Mouse (Mus musculus): ENCODE measurements at regions not wholly inside any gene's neighbourhood (a gene's known extent, or its start where the extent isn't known, plus 50 kb on each side); places are given as distances from the start of the nearest gene placed in this dataset.
A peak's percentile ranks its signal among the peaks of the same experiment; 100 is the strongest.
"Not testable (repeated sequence)": the region's sequence is repeated elsewhere in the genome, so short reads cannot be mapped to it uniquely, and the experiment has no call there.

DNA sequence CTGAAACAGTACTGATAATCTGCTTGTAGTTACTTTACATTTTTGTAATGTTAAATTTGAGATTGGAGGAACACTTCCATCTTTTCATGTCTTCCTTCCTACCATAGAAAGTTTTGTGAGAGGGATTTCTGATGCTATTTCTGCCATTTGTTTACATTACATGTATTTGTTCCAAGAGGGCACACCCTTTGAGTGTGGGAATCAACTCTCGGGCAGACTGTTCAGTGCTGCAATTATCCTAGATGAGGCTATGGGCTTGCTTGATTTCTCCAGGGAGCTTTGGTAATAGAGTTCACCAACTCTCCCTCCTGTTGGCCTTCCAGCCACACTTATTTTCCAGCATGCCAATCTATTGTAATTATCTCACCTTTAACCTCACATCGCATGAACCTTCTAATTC, 52.4 kb downstream of the Gm13691 start:
- DNase-seq (ENCODE audit: low read depth, low spot score) = no peak

DNA sequence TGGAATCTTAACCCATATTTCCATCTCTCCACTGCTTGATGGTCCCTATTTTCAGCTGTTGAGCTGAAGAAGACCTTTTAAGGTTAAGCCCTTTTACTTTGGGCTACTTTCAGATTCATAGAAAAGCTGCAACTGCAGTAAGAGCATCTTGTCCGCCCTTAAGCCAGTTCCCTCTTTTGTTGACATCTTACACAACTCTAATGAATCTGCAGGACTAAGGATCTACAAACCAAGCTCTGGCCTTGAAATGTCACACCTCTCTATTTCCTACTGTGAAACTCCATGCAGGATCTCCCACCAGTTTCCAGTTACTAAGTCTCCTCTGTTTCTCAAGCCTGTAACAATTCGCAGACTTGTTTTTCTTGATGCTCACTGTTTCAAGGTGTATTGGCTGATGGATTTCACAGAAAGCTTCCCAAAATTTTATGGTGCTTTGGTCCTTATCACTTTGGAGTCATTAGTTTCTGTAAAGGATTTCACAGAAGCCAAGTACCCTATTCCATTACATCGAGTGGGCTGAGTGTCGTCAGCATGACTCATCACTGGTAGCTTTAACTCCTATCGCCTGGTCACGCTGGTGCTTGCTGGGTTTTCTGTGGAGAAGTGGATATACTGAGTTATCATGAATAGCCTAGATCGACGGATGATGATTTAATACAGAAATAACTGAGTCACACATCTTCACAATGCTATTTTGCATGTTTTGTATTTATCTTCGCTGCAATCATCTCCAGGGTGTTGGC, 58.2 kb downstream of the Gm13691 start:
- no peak for DNase-seq (ENCODE audit: low read depth, low spot score)

DNA sequence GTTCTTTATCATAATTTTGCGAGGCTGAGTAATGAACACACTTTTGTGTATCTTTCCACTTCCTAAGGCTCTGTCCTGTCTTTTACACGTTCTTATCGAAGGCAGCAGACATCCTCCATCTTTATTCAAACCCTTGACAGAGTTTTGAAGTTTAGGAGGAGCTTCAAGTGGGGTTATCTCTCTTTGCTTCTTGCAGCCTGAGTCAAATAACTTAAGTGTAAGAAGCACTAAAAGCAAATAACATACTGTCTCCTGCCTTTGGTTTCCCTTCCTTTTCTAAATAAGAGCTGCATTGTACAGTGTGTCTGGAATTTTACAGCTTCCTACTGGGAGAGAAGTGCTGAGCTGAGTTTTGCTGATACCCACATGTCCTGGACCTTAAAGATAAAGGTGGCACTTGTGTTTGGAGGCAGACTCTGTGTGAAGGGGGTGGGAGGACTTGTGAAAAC, 61.6 kb downstream of the Gm13691 start:
- DNase-seq (ENCODE audit: low read depth, low spot score) = peak; percentile 81

DNA sequence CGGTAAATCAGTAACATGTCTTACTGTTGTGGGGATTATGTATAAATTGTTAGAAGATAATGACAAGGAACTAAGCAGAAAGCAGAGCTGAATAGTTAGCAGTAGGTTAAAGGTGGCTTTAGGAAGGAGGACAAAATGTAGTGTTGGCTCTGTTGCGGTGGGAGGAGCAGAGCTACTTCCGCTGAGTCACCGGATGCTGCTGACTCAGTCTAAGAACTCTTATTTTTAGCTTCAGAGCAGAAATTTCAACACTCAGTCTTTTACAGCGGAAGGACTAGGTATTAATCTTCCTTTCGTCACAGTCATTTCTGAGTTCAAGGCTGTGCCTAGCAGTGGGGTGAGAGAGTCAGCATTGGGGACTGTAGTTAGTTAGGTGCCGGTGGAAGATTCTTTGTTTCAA, 68.9 kb downstream of the Gm13691 start:
- DNase-seq (ENCODE audit: low read depth, low spot score) = peak; percentile 74

DNA sequence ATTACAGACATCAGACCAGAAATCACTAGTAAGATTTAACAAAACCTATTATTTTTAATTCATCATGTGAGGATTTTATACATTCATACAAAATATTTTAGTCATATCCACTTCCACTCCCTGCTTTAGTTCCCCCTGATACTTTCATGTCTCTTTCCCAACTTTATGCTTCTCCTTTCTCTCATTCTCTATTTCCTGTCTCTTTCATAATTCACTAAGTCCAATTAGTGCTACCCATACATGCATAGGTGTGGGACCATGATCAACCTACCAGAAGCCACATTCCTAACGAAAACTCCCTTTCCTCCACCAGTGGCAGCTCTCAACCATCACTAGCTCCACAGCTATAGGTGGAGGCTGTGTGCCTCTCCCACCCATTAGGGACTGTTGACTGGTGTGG, 70.9 kb downstream of the Gm13691 start:
- DNase-seq (ENCODE audit: low read depth, low spot score) = no peak

DNA sequence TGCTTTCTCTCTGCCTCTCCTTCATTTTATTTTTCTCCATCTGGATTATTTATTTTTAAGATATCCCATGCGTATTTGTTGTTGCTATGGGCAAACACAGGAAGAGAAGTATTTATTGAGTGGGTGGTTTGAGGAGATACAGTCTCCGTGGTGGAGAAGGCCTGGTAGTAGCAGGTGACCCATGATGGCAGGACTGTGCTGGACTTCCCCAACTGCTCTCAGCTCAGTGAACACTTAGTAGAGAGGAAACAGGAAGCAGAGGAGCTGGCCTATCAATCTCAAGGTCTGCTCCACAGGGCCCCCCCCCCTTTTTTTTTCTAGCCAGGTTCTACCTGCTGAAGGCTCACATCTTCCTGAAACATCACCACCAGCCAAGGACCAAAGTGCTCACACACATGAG, 74.0 kb downstream of the Gm13691 start:
- no peak for DNase-seq (ENCODE audit: low read depth, low spot score)

DNA sequence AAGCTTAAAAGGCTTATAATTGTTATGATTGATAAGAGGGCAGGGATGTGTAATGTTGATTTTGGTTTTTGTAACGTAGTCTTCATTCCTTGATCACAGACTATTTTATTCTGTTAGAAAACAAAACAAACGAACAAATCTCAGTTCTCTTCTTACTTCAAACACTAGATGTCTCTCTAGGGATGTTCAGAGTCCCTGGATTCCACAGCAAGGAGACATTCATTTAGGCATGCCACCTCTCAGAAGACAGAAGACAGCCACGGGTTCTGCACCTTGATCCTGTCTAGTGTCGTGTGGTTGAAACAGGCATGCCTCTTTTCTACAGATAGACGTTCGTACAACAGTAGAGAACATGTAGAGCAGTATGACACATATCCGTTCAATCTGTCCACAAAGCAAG, 74.7 kb downstream of the Gm13691 start:
- no peak for DNase-seq (ENCODE audit: low read depth, low spot score)

DNA sequence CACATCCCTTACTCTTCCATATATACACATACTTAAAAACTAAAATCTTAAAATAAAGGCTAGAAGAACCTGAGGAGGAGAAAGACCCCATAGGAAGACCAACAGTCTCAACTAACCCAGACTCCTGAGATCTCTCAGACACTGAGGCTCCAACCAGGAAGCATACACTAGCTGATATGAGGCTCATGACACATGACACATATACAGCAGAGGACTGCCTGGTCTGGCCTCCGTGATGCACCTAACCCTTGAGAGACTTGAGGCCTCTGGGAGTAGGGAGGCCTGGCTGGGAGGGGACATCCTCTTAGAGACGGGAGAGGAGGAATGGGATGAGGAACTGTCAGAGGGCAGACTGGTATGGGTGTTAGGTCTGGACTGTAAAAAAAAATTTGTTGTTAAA, 75.4 kb downstream of the Gm13691 start:
- no peak for DNase-seq (ENCODE audit: low read depth, low spot score)

DNA sequence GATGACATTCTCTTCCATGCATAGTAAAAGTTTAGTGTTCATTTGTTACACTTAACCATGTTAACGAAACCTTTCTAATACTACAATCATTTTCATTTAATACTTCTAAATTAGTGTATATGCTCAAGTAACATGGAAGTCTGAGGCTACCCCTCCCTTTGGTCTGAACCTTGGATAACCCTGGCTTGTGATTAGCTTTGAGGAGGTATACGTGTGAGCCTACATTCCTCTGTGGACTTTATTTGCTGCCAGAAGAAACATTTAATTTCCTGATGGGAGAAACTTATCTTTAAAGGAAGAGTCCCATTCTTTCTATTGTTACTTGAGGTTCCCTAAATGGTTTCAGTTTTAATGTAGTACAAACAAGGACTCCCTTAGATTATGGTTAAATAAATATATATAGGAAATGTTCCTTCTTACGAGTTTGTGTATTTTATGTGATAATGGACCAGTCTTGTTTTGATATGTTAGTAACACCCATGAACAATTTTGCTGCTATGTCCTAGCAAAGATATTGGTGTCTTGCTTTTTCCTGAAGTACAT, 75.9 kb downstream of the Gm13691 start:
- DNase-seq (ENCODE audit: low read depth, low spot score) = no peak

DNA sequence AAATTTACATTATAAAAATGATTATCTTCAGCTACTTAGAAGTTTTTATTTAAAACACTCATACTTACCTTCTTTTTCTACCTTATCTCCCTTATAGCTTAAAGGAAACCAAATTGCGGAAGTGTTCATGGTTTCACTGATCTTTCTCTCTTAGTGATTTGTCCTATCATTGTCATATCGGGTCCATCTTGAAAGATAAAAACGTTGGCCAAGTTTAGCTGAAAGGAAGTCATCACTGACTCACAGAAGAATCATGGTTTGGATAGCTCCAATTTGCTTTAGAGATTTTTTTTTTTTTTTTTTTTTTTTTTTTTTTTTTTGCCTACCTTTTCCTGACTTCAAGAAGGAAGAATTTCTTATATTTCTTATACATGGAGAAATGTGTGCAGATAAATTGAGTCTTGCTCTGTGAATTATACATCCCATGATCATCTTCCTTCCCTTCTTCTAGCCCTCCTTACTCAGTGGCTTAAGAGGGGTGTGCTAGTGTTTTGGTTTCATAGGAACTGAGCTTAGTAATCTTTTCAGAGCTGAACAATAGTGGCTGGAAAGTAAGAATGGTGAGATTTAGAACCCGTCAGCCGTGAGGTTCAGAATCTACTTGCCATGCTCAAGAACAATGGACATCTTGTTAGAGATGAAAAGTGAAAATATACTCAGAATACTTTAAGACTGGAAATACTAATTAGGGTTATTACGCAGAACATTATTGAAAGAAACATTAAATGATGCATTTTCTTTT, 76.6 kb downstream of the Gm13691 start:
- DNase-seq (ENCODE audit: low read depth, low spot score) = no peak

DNA sequence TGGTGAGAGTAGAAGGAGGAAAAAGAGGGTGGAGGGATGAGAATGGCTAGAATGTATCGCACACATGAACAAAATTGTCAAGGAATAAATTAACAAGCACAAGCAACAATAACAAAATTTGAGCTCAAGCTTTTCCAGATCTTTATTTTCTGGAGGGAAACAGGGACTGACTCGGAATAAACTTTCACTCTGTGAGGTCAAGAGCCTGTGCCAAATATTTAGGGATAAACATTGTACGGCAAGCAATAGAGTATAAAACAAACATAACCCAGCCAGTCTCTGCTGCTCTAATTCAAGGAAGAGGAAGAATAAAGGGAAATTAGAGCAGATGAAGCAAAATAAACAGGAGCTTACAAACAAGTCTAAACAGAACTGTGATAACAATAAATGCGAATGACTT, 78.3 kb downstream of the Gm13691 start:
- DNase-seq (ENCODE audit: low read depth, low spot score) = no peak

DNA sequence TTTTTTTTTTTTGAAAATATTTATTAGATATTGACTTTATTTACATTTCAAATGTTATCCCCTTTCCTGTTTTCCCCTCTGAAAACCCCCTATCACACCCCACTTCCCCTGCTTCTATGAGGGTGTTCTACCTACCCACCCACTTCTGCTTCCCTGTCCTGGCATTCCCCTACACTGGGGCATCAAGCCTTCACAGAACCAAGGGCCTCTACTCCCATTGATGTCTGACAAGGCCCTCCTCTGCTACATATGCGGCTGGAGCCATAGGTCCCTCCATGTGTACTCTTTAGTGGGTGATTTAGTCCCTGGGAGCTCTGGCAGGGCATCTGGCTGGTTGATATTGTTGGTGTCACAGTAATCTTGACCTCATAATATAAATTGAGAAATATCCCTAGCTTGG, 79.1 kb downstream of the Gm13691 start:
- DNase-seq (ENCODE audit: low read depth, low spot score) = not testable (repeated sequence)

DNA sequence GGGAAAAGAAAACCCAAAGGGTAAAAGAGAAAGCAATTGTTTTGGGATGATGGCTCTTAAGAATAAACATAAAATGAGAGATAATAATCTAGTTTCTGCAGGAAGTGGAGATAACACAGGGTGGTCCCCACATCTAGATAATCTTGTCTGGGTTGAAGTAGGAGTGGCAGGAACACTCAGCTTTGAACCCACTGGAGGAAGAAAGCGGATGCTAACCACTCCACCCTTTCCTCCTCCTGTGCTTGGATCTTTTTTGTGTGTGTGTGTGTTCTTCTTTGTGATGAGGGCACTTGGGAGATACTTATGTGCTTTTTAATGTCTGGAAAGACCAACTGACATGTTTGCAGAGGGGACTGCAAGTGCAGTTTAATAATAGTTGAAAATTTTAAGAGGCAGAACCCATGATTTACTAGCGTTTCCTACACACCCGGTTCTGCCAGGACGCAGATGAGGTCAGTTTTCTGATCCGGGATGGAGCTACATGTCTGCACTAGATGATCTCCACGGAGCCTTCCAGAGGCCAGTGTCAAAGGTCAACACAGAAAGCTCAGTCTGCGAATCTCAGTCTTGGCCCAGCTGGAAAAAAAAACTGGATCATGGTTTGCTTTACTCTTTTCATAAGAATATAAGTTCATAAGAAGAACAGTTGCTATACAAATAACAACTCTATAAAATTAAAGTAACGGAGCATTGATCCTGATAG, 82.7 kb downstream of the Gm13691 start:
- no peak for DNase-seq (ENCODE audit: low read depth, low spot score)

DNA sequence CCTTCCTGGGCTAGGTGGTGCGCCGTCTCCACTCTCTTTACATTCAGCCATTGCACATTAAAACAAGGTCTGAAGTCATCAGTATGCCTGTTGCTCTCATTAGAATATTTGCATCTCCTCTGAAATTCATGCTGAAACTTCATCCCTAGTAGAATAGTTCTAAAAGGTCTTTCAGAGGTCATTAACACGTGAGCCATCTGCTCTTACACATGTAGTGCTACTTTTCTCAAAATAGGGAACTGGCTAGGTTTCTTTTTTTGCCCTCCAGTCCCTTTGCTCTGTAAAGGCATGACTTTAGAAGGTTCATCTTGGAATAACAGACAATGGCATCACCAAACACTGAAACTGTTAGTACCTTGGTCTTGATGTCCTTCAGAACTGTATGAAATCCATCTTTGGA, 85.6 kb downstream of the Gm13691 start:
- DNase-seq (ENCODE audit: low read depth, low spot score) = no peak

DNA sequence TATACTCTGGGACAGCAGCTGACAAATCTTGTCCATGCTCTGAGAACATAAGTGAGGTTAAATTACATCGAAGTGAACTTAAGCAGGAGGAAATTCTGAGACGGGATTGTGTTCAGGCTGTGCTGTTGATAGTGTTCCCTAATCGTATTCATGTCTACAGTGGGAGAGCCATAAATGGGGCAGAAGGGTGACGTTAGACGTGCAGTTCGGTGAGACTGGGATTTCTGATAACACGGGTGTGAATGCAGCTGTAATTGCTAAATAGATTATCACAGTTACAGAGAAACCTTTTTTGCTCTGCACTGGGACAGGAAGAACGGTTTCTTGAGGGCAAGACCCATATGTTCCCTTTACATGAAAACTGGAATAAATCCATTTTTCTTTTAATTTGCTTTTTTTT, 88.9 kb downstream of the Gm13691 start:
- peak; percentile 35 for DNase-seq (ENCODE audit: low read depth, low spot score)

DNA sequence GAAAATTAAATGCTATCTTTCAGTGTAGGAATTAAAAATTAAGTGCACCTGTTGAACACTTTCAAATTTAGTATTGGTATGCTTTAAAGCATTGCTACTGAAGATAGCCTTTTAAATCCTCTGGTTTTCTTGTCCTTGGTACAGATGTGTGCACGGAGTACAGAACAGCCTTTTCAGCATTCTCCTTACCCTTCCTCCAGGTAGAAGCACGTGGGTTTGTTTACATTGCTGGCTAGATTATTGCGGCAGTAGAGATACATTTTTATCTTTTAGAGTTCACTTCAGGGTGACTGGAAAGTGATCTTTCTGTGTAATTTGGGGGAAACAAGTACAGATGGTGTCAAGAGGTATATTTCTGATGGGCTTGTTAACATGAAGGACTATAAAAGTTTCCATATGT, 89.9 kb downstream of the Gm13691 start:
- DNase-seq (ENCODE audit: low read depth, low spot score) = no peak

DNA sequence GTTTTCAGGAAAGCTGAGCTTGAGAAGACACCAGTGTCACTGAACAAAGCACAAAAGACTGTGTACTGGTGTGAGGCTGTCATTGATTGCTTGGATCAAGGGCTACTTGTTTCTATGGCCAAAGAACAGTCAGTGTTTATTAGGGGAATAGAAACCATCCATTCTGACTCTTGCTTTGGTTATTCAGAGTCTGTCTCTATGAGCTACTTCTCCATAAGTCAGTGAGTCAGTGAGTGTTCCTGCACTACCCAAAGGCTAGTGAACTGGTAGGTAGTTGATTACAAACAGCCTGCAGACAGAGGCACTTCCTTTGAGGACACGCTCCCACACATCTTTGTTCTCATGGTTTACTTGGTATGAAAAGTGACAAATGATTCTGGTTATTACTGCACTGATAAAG, 104.4 kb downstream of the Gm13691 start:
- no peak for DNase-seq (ENCODE audit: low read depth, low spot score)

DNA sequence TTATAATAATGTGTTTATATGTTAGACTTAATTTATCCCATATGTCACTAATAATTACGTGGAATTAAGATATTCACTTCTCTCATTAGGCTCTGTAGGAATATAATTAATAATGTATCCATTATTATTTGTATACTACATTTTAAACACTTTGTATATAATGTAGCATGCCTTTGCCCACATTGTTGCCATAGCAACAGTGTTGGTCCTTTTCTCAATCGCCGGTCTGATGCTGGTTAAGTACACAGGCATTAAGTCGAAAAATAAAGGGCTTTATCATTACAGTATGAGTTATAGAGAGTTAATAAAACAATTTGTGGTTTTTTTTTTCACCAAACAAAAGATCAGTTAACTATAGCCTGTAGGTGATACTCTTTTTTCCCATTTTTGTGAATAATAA, 108.4 kb downstream of the Gm13691 start:
- DNase-seq (ENCODE audit: low read depth, low spot score) = no peak

DNA sequence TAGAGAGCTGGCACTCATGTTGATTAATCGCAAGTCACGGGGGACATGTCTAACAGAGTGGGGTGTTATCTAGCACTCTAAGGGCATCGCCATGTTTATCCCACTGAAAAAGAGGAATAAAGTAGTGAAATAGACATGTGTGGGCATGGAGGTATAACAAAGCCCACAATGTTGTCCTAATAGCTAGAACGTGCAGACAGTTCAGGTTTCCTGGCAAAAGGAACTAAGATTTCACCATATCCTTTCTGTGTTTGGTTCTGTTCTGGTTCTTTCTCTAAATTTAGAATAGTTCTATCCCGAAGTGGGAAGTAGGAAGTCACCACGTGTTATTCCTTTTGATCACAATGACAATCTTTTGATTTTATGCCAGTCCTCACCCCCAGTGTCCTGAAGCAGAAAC, 123.2 kb downstream of the Gm13691 start:
- no peak for DNase-seq (ENCODE audit: low read depth, low spot score)

DNA sequence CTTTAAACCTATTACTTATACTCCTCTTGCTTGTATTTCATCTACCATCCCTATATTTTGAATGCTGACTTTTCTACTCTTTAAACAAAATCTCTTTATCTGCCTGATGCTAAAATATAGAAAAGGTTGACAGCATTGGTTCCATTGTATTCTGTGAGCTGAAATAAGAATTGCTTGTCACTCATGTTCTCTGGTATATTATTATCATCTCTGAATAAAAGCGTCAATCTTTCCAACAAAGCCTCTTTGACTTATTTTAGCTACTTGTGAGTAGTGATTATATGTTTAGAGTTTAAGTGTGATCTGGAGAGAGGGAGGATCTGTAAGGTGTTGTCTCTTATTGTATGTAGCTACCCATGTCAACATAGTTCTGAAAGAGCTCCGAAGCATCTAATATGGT, 129.5 kb downstream of the Gm13691 start:
- no peak for DNase-seq (ENCODE audit: low read depth, low spot score)

DNA sequence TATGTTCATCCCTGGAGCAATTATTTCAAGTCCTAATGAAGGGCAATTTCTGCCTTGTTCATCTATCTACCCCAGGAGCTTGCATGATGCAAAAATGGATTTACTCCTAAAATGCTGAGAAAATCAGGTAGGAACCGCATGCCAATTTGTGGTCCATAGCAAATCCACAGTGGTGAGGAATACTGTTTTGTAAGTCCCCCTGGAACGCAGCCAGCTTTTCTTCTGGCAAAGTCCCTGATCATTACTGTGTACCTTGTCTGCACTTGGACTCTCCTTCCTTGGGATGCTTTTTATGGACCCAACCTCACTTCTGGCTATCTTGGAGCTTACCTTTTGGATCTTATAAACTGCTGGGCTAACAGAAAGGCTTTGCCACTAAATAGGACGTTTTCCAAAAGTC, 137.2 kb downstream of the Gm13691 start:
- no peak for DNase-seq (ENCODE audit: low read depth, low spot score)

DNA sequence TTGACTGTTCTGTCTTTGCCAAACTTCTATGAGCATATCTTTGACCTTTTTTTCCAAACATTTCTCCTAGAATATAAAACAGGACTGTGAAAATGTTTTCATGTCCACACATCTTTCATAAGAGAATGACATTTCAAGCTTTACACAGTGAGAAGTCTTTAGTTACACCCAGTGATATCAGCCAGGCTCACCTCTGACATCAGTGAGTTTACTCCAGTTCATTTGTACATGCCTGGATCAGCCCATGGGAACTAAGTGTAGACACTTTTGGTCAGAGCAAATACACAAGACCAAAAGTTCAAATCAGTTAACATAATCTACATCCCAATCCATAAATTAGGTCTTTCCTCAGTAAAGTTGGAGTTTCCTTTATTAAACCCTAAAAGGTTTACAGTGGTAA, 171.4 kb downstream of the Gm13691 start:
- DNase-seq (ENCODE audit: low read depth, low spot score) = no peak
